Mouse (Mus musculus): ENCODE measurements around the gene Batf2. TPM values are rescaled to one million over a fixed set of nuclear protein-coding genes. Genes with fewer than 3 reads are reported as not detected.
A peak's percentile ranks its signal among the peaks of the same experiment; 100 is the strongest.

Batf2 gene
- polyA plus RNA-seq, 2 experiments, result 0.09 to 0.35 TPM

DNA sequence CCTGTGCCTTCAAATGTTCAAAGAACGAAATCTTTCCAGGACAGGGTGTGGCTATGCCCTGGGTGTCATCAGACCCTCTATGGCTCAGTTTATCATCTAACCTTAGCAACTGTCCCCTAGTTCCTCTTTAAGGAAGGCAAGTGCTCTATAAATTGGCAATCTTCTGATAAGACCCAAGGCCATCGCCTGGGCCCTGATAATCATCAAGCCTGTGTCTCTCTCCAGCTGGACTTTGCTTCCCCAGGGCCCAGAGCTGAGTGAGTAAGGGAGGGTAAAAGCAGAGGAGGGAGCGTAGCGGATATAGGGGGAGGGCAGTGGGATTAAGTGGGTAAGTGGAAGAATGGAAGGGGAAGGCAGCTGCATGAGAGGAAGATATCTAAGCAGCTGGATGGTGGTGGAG, 36.3 kb upstream of the Batf2 start:
- Histone ChIP-seq H3K9ac (replicated peaks) (peak overlapping the region; percentile 18; the same call in 1 of the 2 replicates), H3K27me3 (ENCODE audit: control insufficient read depth, insufficient read depth, low read length) (no peaks in the 10 kb centered on the region), H3K27ac (no peak overlapping the region), H3K4me3 (ENCODE audit: insufficient read depth in 1 of 2, low read depth in 2 of 2, low read length in 2 of 2) (no peak overlapping the region), H3K4me1 (replicated peaks; ENCODE audit: control insufficient read depth in 2 of 2, insufficient read depth in 2 of 2, low read length in 1 of 2) (peaks cover 23 to 24% of the 10 kb centered on the region in 2 experiments), H3K36me3 (replicated peaks; ENCODE audit: control insufficient read depth, insufficient read depth, low read depth) (no peaks in the 10 kb centered on the region; the same call in 1 of the 2 replicates), H3K9me3 (ENCODE audit: control insufficient read depth, low read length) (no peaks in the 10 kb centered on the region), H3K4me2 (ENCODE audit: low read depth) (no peak overlapping the region)
- 44% methylated on average over 4 of the region's 4 CpGs for WGBS (ENCODE audit: insufficient replicate concordance)
- DNase-seq (ENCODE audit: low read depth in 3 of 3, low spot score in 3 of 3), result no peak
- no peak for TF ChIP-seq EP300 (IDR thresholded peaks at IDR 0.05; ENCODE audit: low read depth)
- TF ChIP-seq CTCF (IDR thresholded peaks at IDR 0.05; ENCODE audit: low read depth), result no peak
- ATAC-seq (ENCODE audit: insufficient read depth), result no peak

DNA sequence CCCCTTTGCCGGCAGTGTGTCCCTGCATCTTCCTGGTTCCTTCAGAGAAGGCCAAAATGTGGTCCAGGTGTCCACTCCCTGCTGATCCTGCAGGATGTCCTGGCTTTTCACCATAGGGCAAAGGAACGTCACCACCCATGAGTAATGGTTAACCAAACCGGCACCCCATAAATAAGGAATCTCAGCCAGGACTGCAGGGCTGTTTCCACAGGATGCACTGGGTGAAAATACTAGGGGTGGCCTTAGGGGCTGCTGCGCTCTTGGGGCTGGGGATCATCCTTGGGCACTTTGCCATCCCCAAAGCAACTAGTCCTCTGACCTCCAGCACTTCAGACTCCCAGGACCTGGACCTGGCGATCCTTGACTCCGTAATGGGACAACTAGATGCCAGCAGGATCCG, 35.2 kb upstream of the Batf2 start, which contains the start of gene Naaladl1:
Gene Naaladl1 (plus strand): TSS at position 197 of the 400 bp plus-strand sequence.
- no peaks in the 10 kb centered on the region for H3K36me3 ChIP-seq (replicated peaks; ENCODE audit: control insufficient read depth, insufficient read depth, low read depth)
- no peak for ATAC-seq (ENCODE audit: insufficient read depth)
- peaks cover 23 to 24% of the 10 kb centered on the region in 2 experiments for H3K4me1 ChIP-seq (replicated peaks; ENCODE audit: control insufficient read depth in 2 of 2, insufficient read depth in 2 of 2, low read length in 1 of 2)
- no peak within 1 kb of the TSS for H3K27ac ChIP-seq
- H3K9ac ChIP-seq (replicated peaks), result no peak within 1 kb of the TSS
- WGBS (ENCODE audit: insufficient replicate concordance), result 79% methylated on average over 7 of the region's 7 CpGs
- H3K9me3 ChIP-seq (ENCODE audit: control insufficient read depth, low read length), result no peaks in the 10 kb centered on the region
- no peak within 1 kb of the TSS for H3K4me3 ChIP-seq (ENCODE audit: insufficient read depth in 1 of 2, low read depth in 2 of 2, low read length in 2 of 2)
- no peak for TF ChIP-seq CTCF (IDR thresholded peaks at IDR 0.05; ENCODE audit: low read depth)
- no peak for TF ChIP-seq EP300 (IDR thresholded peaks at IDR 0.05; ENCODE audit: low read depth)
- no peaks in the 10 kb centered on the region for H3K27me3 ChIP-seq (ENCODE audit: control insufficient read depth, insufficient read depth, low read length)
- no peak for DNase-seq (ENCODE audit: low read depth in 3 of 3, low spot score in 3 of 3)
- no peak within 1 kb of the TSS for H3K4me2 ChIP-seq (ENCODE audit: low read depth)

DNA sequence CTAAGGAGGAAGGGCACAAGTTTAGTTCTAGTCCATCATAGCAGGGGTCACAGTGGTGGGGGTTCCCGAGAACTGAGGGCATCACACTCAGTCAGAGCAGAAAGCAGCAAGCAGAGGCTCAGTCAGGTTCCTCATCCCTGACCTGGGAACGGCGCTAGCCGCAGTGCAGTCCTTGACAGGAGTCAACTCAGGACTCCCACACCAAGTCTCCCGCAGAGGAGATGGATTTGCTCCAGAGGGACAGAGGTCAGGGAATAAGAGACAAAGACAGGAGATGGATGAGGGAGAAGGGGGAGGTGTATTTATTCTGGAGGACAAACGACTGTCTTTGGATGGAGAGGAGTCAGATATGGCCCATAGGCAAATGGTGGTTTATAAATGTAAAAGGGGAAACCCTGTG, 27.7 kb upstream of the Batf2 start:
- WGBS (ENCODE audit: insufficient replicate concordance), result 64% methylated on average over 6 of the region's 6 CpGs
- Histone ChIP-seq H3K36me3 (replicated peaks; ENCODE audit: control insufficient read depth, insufficient read depth, low read depth) (peaks cover 6% of the 10 kb centered on the region), H3K9ac (replicated peaks) (no peak overlapping the region), H3K4me1 (replicated peaks; ENCODE audit: control insufficient read depth in 2 of 2, insufficient read depth in 2 of 2, low read length in 1 of 2) (peaks cover 6% of the 10 kb centered on the region in 2 experiments), H3K27me3 (ENCODE audit: control insufficient read depth, insufficient read depth, low read length) (no peaks in the 10 kb centered on the region), H3K9me3 (ENCODE audit: control insufficient read depth, low read length) (no peaks in the 10 kb centered on the region), H3K4me3 (ENCODE audit: insufficient read depth in 1 of 2, low read depth in 2 of 2, low read length in 2 of 2) (no peak overlapping the region), H3K27ac (no peak overlapping the region), H3K4me2 (ENCODE audit: low read depth) (no peak overlapping the region)
- ATAC-seq (ENCODE audit: insufficient read depth) (no peak), DNase-seq (ENCODE audit: low read depth in 3 of 3, low spot score in 3 of 3) (no peak)
- TF ChIP-seq EP300 (IDR thresholded peaks at IDR 0.05; ENCODE audit: low read depth) (no peak), CTCF (IDR thresholded peaks at IDR 0.05; ENCODE audit: low read depth) (no peak)

DNA sequence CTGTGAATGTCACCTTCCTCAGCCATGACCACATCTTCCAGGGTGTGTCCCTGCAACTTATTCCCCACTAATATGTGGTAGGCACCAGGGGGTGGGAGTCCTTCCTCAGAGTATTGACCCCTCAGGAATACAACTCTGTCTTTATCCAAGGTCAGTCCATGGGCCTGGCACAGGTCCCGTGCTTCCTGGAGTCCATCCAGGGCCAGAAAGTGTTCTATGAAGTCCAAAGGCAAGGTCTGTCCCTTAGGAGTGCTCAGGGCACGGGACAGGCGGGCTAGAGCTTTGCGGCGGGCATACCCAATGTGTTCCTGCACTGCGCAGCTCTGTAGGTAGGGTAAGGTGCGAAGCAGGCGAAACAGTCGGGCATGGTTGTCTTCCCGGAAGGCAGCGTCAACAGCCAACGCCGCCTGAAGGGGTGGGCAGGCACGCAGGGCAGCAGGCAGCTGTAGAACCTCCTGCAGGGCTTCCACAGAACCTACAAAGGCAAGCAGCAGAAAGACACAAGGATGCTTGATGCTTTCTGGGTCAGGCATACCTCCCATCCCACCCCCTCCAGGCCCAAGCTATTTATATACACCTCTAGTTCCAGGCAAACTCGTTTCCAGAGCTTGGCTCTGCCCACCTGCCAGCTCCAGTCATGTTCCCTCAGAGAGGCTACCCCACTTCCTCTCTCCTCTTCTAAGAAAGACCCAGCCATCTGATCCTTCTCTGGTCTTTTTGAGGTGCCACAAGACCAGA, 24.5 kb upstream of the Batf2 start:
- peak overlapping the region; percentile 37 for H3K9ac ChIP-seq (replicated peaks)
- no peak for TF ChIP-seq CTCF (IDR thresholded peaks at IDR 0.05; ENCODE audit: low read depth)
- no peak overlapping the region for H3K27ac ChIP-seq
- H3K4me1 ChIP-seq (replicated peaks; ENCODE audit: control insufficient read depth in 2 of 2, insufficient read depth in 2 of 2, low read length in 1 of 2), result peaks cover 9% of the 10 kb centered on the region in 2 experiments
- ATAC-seq (ENCODE audit: insufficient read depth) (no peak), DNase-seq (ENCODE audit: low read depth in 3 of 3, low spot score in 3 of 3) (no peak)
- peak overlapping the region; percentile 97 for H3K4me2 ChIP-seq (ENCODE audit: low read depth)
- H3K9me3 ChIP-seq (ENCODE audit: control insufficient read depth, low read length), result no peaks in the 10 kb centered on the region
- peak overlapping the region in 1 of 2 experiments; percentile 84; a peak in 2 of 4 replicates for H3K4me3 ChIP-seq (ENCODE audit: insufficient read depth in 1 of 2, low read depth in 2 of 2, low read length in 2 of 2)
- 84% methylated on average over 15 of the region's 15 CpGs for WGBS (ENCODE audit: insufficient replicate concordance)
- peaks cover 15% of the 10 kb centered on the region for H3K36me3 ChIP-seq (replicated peaks; ENCODE audit: control insufficient read depth, insufficient read depth, low read depth)
- H3K27me3 ChIP-seq (ENCODE audit: control insufficient read depth, insufficient read depth, low read length), result no peaks in the 10 kb centered on the region

GRCm38 (mm10) chr19:6117346-6117985, 23.3 kb upstream of the Batf2 start:
- H3K4me3 ChIP-seq (ENCODE audit: insufficient read depth in 1 of 2, low read depth in 2 of 2, low read length in 2 of 2), result peak overlapping the region; percentile 74 to 84
- no peaks in the 10 kb centered on the region for H3K9me3 ChIP-seq (ENCODE audit: control insufficient read depth, low read length)
- H3K4me1 ChIP-seq (replicated peaks; ENCODE audit: control insufficient read depth in 2 of 2, insufficient read depth in 2 of 2, low read length in 1 of 2), result peaks cover 9% of the 10 kb centered on the region in 2 experiments
- ATAC-seq (ENCODE audit: insufficient read depth), result no peak
- peak overlapping the region; percentile 86 for H3K9ac ChIP-seq (replicated peaks)
- WGBS (ENCODE audit: insufficient replicate concordance), result 2% methylated on average over 32 of the region's 32 CpGs
- H3K27ac ChIP-seq, result peak overlapping the region; percentile 90
- DNase-seq (ENCODE audit: low read depth in 3 of 3, low spot score in 3 of 3), result no peak
- TF ChIP-seq CTCF (IDR thresholded peaks at IDR 0.05; ENCODE audit: low read depth) (no peak), EP300 (IDR thresholded peaks at IDR 0.05; ENCODE audit: low read depth) (no peak)
- H3K27me3 ChIP-seq (ENCODE audit: control insufficient read depth, insufficient read depth, low read length), result no peaks in the 10 kb centered on the region
- H3K36me3 ChIP-seq (replicated peaks; ENCODE audit: control insufficient read depth, insufficient read depth, low read depth), result peaks cover 15% of the 10 kb centered on the region
- peak overlapping the region; percentile 97 for H3K4me2 ChIP-seq (ENCODE audit: low read depth)

All from liver, embryonic 14.5 days (tissue).